8 mouse cellular contexts compared by ENCODE assay signal in genomic region chr15:83089429-83089605, GRCm38 (mm10). TPM values are rescaled to one million over a fixed set of nuclear protein-coding genes. Genes with fewer than 3 reads are reported as not detected.
DNase-seq lines count a peak whose midpoint lies in the region; ATAC-seq and TF ChIP-seq lines count a peak whose summit lies in the region.

Gene Serhl (plus strand): TSS chr15:83089506.

- no peaks in the 10 kb centered on the region for H3K27me3 ChIP-seq in lung, postnatal 0 days (replicated peaks; ENCODE audit: insufficient read depth, low read length)
- peaks cover 9% of the 10 kb centered on the region for H3K27me3 ChIP-seq in liver, embryonic 16.5 days (ENCODE audit: control insufficient read depth, insufficient read depth, low read depth, low read length)

- DNase-seq in lung, postnatal 0 days (ENCODE audit: low spot score), result no peak
- DNase-seq in lung, postnatal 36 days, result no peak
- no peak for DNase-seq in heart, postnatal 14 days
- no peak for DNase-seq in layer of hippocampus, adult 9-10 months (ENCODE audit: low spot score)
- no peak for DNase-seq in urinary bladder, adult 18-20 months (ENCODE audit: low spot score in 2 of 2)
- no peak for DNase-seq in ovary, postnatal 36 days (ENCODE audit: low spot score)

- intact Hi-C loops in heart, postnatal 14 days (cut with DNase I), result no loop called here

- 27% methylated on average over 7 of the region's 7 CpGs for WGBS in lung, postnatal 0 days
- WGBS in liver, embryonic 16.5 days (ENCODE audit: insufficient replicate concordance), result 32% methylated on average over 7 of the region's 7 CpGs

- no peak within 1 kb of the TSS for H3K4me3 ChIP-seq in lung, postnatal 0 days (ENCODE audit: low read depth, low read length)
- H3K4me3 ChIP-seq in embryonic fibroblast, embryonic 13.5 days (ENCODE audit: insufficient read depth, low read length), result no peak within 1 kb of the TSS
- H3K4me3 ChIP-seq in liver, embryonic 16.5 days (ENCODE audit: low read depth, low read length), result 0 out of 2 replicates have a peak within 1 kb of the TSS, but pooled peaks have one; percentile 2

- TF ChIP-seq EP300 in lung, postnatal 0 days (IDR thresholded peaks at IDR 0.05), result no peak

- H3K36me3 ChIP-seq in lung, postnatal 0 days (ENCODE audit: insufficient read depth, low read length), result no peaks in the 10 kb centered on the region
- no peaks in the 10 kb centered on the region for H3K36me3 ChIP-seq in liver, embryonic 16.5 days (ENCODE audit: control insufficient read depth, insufficient read depth)

- no peaks in the 10 kb centered on the region for H3K9me3 ChIP-seq in lung, postnatal 0 days (ENCODE audit: low read length)
- H3K9me3 ChIP-seq in liver, embryonic 16.5 days (replicated peaks; ENCODE audit: control insufficient read depth, low read length), result no peaks in the 10 kb centered on the region

- no peak for TF ChIP-seq CTCF in lung, postnatal 0 days (IDR thresholded peaks at IDR 0.05)
- TF ChIP-seq CTCF in embryonic fibroblast, embryonic 13.5 days (IDR thresholded peaks at IDR 0.05; ENCODE audit: borderline replicate concordance, insufficient read depth, low read length), result no peak

- H3K4me2 ChIP-seq in lung, postnatal 0 days (replicated peaks; ENCODE audit: low read depth, low read length), result no peak within 1 kb of the TSS
- peak within 1 kb of the TSS; percentile 26; the same call in 1 of the 2 replicates for H3K4me2 ChIP-seq in liver, embryonic 16.5 days (ENCODE audit: low read depth, low read length)

- no peak within 1 kb of the TSS for H3K9ac ChIP-seq in lung, postnatal 0 days (replicated peaks; ENCODE audit: low read depth)
- no peak within 1 kb of the TSS for H3K9ac ChIP-seq in liver, embryonic 16.5 days (ENCODE audit: low read depth, low read length)

- no peak within 1 kb of the TSS for H3K27ac ChIP-seq in lung, postnatal 0 days (ENCODE audit: low read length)
- no peak within 1 kb of the TSS for H3K27ac ChIP-seq in embryonic fibroblast, embryonic 13.5 days (ENCODE audit: insufficient read depth, low read length)
- H3K27ac ChIP-seq in liver, embryonic 16.5 days (ENCODE audit: low read length), result no peak within 1 kb of the TSS

- no peak for TF ChIP-seq POLR2A in embryonic fibroblast, embryonic 13.5 days (IDR thresholded peaks at IDR 0.05; ENCODE audit: low read depth, low read length)

- no peaks in the 10 kb centered on the region for H3K4me1 ChIP-seq in lung, postnatal 0 days (ENCODE audit: insufficient read depth, low read depth, low read length)
- H3K4me1 ChIP-seq in embryonic fibroblast, embryonic 13.5 days (ENCODE audit: control insufficient read depth, insufficient read depth, low read length), result no peaks in the 10 kb centered on the region
- peaks cover 6% of the 10 kb centered on the region for H3K4me1 ChIP-seq in liver, embryonic 16.5 days (ENCODE audit: control insufficient read depth, low read depth, low read length)

- ATAC-seq in lung, postnatal 0 days, result no peak
- ATAC-seq in liver, embryonic 16.5 days (ENCODE audit: low read depth), result no peak

RNA-seq across cellular contexts. Expression of gene Serhl, which starts in this region (rescaled TPM):
- polyA plus RNA-seq in lung, postnatal 0 days (2015; fragmentation: Nextera tagmentation; extraction: Ambion mirVana), result 50.9 and 53.9 TPM in 2 replicates
- 25.1 and 31.2 TPM in 2 replicates for polyA plus RNA-seq in embryonic fibroblast, embryonic 13.5 days (2011; ENCODE audit: insufficient read length, low read depth, missing spikeins)
- 10 to 100 TPM; 48.1 to 49.4 TPM for total RNA-seq in heart, postnatal 14 days (2021)
- 15.8 and 16.6 TPM in 2 replicates for polyA plus RNA-seq in liver, embryonic 16.5 days (2015; fragmentation: Nextera tagmentation; extraction: Ambion mirVana)
